Mouse (Mus musculus) cerebellum, postnatal 14 days (tissue): Measurements from ENCODE around the gene Fhl1.

Experiments used
- DNase-seq, 2 experiments: peaks; one replicate each; pipeline ENCODE4 v3.0.0; 2021; ENCODE audit warnings: mixed read lengths in 2 of 2

Gene Fhl1

DNA sequence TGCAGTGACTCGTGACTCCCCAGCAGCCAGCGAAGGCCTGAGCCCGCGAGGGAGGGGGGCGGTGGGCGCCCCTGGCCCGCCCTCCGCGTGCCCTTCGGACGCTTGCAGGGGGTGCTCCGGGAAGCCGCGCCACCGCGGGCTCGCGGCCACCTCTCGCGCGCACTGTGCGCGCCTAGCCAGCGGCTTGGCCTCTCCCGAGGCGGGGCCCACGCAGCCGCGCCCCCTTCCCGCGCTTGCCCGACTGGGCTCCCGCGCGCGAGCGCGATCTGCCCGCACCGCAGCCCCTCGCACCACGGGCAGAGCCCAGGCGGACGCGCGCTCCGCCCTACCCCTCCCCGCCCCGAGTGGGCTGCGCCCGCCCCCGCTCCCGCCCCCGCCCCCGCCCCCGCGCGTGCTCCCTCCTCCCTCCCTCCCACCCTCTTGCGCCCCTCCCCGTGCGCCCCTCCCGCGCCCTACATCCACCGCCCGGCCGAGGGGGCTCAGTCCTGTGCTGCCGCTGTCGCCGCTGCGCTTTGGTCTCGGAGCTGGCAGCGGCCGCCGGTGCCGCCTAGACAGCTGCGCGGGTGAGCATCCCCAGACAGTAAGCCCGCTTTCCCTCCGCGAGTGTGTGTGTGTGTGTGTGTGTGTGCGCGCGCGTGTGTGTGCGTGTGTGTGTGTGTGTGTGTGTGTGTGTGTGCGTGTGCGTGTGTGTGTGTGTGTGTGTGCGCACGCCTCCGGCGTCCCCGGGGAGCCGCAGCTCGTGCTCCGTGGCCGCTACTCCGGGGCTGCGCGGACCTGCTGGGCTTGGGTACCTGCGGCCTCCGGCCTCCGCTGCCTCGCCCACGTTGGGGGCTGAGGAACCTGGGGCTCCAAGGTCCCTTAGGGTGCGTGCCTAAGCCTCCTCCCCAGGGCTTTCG is at the start of gene Fhl1:
Fhl1 (plus strand) TSS at position 482 of the 896 bp plus-strand sequence.
- DNase-seq, result peak; percentile 65 to 68

DNA sequence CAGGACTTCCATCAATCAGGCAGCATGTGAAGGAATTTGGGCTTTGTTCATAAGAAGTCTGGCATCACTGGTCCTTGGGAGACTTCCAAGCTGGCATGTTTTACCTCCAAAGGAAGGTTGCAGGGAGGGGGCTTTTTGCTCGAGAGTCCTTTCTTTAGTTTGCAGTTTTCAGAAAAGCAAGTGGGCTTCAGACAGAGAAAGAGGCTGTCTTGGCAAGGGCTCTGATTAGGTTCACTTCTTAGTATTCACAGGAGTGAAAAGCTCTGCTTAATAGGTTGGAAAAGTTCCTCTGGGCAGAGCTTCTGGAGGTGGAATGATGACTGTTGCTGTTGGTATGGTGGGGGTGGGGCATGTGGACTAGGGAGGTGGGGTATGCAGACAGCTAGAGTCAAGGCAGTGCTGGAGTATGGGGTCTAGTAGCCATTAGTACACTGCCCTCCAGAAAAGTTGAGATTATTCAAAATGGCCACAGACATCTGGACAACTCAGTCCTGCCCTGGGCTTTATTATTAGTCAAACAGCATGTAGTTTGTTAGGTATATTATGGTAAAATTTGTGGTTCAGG is 49.3 kb upstream of the Fhl1 start:
- no peak for DNase-seq

DNA sequence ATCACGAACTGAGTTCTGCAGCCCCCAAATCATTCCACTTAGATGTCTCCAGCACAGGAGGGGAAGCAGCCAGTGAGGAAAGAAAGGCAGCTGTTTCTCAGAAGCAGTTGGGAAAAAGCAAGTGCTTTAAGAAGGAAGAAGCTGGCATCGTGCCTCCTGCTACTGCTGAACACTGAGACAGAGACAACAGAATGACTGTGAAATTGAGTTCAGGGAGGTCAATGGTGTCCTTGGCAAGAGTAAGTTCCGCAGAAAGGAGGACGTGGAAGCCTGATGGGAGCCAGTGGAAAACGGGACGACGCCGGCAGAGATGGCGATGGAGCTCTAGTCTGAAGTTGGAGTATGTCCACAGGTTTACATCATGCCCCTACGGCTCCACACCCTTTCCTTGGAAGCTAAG is 48.1 kb upstream of the Fhl1 start:
- DNase-seq, result no peak

DNA sequence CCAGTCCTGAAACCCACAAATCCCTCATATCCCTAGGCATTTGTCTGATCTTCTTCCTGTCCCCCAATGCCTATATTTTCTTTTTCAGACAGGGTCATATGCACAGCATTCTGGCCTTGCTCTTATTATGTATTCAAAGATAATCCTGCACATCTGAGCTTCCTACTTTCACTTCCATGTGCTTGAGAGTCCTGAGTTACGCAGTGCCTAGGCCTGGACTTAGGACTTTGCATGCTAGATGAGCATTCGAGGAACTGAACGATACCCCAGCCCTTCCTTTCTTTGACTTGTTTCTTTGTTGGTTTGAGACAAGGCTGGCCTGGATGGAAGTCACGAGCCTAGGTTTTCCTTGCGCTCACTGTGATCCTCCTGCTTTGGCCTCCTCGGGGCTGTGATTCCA is 39.0 kb upstream of the Fhl1 start:
- DNase-seq, result no peak

DNA sequence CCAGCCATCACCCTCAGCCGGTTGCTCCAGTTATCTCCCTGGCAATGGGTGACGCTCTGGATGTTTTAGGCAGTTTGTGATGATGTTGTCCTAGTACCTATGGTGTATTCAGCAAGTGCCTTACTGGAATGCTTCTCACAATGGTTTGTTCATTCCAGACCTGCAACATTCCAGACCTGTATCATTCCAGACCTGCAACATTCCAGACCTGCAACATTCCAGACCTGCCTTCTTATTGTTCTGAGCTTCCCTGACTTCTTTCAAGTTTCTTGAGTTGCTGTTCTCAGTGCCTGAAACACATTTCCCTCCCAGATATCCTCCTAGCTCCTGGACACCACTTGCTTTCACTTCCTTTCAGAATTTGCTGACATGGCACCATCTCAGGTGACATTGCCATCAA is 37.0 kb upstream of the Fhl1 start:
- no peak for DNase-seq

DNA sequence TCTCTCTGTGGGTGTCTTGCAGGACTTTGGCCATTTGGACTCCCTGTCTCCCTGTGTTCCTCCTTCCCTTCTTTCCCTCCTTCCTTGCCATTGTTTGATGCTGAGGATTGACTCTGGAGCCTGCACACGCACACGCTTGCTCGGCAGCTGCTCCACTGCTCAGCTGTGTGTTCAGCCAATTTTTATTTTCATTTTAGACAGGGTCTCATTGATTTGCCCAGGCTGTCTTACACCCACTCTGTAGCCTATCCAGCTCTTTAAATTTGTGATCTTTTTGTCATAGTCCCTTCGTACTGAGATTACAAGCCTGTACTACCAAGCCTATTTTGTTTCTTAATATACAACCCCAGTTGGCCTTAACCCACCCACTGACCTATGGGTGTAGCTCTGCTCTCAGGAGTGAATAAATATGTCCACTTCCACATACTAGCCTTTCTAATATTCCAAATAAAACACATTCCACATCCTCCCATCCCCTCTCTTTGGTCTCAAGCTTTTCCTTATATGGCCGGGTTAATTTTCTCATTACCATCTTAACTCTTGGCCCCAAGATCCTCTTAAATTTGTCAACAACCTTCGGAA is 34.3 kb upstream of the Fhl1 start:
- DNase-seq, result no peak

DNA sequence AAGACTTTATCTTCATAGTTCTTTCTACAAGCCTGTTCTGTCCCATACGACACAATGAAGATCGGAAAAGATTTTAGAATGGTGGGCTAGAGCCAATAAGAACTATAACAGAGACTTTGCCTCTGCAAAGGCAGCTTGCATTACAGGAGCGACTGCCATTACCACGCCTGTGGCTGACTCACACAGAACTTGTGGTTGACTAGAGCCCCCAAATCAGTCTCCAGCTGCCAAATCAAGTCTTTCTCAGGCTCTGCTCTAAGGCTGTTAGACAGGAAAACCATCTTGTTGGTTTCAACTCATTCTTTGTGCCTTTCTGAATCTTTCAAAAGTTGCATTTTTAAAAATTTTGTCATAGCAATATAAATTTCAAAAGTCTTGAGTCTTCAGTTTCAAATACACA is 33.7 kb upstream of the Fhl1 start:
- DNase-seq, result no peak

DNA sequence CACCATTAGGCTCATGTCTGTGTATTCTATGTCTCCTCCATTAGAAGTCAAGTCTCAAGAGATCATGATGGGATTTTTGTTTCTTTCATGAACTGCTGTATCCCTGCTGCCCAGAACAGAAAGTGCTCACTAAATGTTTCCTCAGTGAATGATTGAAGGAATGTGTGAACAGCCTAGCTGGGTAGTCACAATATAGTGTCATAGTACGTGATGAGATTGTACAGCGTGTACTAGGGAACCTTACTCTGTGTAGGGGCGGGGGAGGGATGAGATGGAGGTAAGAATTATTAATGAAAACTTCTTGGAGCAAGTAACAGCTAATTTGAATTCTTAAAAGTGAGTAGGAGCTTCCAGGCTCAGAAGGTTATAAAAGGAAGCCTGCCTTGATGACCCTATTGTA is 30.3 kb upstream of the Fhl1 start:
- no peak for DNase-seq

DNA sequence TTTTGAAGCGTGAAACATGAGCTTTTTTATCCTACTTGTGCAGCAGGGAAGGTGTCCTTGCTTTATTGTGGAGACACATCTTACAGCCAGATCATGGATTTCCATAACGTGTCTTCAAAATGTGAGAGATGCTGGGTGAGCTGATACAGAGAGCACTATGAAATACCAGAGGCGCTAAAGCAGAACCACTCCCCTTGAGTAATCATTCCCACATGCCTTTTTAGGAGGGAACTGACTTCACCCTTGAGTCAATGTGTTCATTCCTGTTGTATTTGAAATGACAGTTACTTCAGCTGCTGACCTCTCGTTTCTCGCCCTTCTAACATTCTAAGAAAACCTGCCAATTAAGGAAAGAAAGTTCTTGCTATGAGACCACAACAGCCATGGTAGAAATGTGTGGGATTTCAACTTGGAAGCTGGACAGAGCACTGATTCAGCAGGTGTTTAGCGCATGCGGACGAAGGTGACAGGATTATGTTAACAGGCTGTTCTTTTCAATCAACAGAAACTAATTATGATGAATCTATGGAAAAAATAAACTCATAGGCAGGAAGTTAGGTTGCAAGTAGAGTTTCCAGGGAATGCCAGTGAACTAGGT is 27.5 kb upstream of the Fhl1 start:
- DNase-seq, result no peak

DNA sequence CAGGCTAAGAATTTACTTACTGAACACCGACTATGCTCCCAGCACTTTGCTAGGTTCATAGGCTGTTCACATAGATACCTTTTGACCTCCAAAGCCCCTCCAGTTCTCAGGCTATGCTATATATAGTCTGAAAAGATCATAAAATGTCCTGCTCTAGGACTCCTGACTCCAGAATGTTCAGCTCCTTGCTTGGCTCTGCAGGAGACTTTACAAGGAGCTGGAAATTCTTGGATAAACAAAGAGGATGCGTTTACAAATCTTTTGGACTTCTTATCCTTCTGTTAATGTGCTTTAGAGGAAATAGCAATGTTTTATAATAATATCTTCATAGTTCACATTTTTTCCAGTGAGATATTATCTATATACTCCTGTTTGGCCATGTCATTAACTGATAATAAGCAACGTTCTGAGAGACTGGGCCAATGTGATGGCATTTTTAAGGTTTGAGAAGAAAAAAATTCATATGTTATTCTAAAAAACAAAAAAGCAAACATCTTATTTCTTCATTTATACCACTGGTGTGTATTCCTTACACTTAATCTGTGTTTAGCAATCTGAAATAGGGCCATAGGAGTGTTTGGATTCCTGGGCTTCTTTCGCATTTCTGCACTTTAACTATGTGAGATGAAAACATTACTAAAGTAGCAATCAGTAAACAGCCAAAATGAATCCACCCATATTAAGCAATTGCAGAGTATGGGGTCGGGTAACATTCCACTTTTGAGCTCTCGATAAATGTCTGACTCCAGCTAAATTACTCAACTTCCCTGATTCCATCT is 22.8 kb upstream of the Fhl1 start:
- DNase-seq, result no peak

DNA sequence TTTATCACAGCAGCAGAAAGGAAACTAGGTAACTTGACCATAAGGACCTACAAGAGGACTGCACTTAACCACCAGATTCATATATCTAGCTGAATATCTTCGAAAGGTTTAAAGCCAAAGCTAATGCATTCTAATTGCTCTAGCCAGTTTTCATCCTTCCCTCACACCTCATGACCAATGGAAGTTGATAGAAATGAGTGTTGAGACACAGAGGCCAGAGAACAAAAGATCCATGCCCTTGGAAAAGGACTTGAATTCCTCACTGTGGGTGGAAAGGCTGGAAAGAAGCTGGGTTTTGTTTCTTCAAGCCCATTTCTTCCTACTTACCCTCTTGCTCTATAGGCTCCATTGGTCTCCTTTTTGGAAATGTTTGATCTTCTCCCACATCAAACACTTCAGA is 21.1 kb upstream of the Fhl1 start:
- no peak for DNase-seq

DNA sequence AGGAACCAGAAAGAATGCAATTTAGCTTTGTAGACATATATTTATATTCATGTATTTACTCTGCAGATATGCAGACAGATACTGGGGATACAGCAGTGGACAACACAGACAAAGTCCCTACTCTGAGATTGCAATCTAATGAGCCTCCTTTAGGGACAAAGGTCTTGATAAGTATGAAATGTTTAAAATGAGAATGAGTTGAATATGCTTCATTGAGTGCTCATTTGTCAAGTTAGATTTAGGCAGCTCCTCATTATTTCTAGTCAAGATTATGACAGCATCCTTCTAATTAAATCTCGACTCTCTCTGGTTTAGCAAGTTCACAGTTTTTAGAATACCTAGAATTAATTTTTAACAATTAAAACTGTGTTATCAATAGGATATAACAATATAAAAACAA is 18.9 kb upstream of the Fhl1 start:
- DNase-seq, result no peak

DNA sequence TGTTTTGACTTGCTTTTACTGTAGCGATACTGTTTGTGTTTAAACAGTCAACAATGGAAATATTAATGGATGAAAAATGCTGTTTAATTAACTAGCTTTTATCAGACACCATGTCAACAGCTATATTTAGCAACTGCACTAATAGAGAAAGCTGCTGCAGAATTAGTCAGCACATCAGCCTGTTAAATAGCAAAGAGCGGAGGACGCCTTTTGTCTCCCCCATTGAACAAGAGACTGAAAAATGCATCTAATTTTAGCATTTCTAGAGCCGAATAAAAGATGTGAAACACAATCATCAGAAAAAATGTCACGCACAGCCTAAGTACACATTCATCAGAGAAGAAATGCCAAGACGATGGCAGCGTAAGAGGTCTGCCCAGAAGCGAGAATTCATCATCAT is 9.0 kb upstream of the Fhl1 start:
- no peak for DNase-seq

DNA sequence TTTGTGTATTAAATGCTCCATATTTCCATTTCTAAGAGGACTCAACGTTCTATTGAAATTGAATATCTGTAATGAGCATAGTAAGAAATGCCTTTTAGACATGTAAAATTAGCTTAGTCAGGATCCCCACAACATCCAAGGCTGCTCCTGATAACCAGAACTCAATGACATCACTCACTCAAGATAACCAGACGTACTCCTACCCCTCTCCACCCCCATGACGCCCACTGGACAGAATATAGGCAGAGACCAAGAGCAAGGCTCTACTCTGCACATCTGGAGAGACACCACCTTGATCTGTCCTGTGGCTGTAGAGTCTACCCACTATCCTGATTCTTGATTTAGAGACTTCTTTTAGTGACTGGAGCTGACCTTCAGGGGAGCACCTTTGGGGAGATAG is 3.1 kb upstream of the Fhl1 start:
- DNase-seq, result no peak

DNA sequence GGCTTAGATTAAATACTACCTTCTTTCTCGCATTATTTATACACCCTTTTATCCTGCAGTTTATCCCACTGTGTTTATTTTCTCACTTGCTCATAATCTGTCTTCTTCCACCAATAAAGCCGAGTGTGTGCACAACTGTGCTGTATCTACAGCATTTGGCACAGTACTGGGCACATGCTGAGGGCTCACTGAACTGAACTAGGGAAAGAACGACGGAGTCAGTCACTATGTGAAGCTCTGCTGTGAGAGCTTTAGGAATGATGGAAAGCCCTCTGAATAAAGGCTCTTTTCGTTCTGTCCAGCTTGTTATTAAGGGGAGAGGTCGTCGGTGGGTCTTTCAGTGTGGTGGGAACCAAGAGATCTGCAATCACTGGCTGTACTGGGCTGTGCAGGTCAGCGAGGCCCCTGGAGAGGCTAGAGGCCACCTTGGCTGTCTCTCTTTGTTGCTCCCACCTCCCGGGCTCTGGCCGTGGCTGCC is 720 bp upstream of the Fhl1 start:
- DNase-seq, result peak; percentile 28 to 38

DNA sequence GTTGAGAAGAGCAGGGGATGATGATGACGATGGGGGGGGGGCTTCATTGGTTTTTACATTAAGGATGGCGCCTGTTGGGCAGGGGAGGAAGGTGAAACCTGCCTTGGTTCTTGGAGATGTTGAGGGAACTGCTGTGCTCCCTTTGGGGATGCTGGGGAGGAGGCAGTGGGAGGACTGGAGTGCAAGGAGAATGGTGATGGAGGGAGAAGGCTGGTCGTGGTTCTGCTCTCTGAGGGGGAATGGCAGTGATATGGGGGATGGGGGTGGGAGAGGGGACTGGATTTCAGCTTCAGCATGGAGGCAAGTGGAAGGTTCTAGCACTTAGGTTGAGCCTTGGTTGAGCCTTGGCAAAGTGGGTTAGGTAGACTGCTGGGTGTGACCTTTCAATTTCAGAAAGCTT is 814 bp downstream of the Fhl1 start:
- peak; percentile 10 to 15 for DNase-seq

DNA sequence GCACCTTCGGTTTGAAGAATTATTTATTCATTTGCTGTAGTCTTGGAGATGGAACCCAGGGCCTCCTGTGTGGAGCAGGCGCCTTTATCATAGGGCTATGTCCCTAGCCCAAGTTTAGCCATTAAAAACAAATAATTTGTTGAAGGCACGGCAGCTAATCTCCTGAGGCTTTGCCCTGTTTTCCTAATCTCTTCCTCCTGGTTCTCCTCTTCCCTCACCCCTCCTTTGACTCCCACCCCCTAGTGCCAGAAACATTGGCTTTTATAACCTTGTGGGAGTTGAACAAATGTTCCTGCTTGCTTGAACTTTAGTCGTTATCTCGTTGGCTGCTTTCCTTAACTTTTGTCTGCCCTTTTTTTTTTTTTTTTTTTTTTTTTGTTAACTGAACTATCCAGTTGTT is 2.8 kb downstream of the Fhl1 start:
- DNase-seq, result no peak

DNA sequence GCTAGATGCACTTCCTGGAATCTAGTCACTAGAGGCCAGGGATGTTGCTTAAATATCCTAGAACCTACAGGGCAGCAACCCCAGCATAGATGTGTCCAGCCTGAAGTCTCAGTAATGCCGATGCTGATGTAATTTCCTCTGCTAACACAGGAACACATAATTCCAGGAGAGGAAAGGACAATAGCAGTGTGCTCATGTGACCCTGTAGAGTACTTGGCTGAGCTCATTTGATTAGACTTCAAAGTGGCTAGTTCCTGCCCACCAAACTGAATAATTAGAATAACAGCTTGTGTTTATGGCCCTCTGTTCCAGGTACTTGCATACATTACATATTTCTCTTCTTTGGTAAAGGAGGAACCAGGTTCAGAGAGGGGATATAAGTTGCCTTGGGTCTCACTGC is 4.6 kb downstream of the Fhl1 start:
- DNase-seq, result no peak

DNA sequence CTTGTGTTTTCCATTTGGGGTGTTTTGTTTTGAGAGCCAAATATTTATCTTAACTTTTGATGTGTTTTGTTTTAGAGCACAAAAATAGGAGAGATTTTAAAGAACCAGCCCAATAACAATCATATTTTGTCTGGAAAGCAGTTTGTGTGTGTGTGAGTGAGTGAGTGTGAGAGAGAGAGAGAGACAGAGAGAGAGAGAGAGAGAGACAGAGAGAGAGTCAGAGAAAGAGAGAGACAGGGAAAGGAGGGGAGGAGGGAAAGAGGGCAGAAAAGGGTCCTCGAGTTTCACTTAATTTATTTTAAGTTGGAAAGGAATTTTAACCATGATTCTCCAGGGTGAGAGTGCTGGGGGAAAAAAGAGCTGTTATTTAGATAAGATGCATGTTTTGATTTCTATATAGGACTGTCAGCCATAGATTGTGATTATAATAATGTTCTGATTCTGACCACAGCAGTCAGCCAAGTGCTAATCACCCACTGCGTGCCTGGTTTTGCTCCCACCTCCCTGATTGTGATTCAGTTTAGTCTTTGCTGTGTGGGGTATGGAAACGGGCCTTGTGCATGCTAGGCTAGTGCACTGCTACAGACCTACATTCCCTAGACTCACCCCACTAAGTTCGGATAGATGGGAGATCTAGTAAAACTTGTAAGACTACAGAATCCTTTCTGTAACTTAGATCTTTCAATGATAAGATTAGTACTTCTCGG is 6.4 kb downstream of the Fhl1 start:
- no peak for DNase-seq

DNA sequence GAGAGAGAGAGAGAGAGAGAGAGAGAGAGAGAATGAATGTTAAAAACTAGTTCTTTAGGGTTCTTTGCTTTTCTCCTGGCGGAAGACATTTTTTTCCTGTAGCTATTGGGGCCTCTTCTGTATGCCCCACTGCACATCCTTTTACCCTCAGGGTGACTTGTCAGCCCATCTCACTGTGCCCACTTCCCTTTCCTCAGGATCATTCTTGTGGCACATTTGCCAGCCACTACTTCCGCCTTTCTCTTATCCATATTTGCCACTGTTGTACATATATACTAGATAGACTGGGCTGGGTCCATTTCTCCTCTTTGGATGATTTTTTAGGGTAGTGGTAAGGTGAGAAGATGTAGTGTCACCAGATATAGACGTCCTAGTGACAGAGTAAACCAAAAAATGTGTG is 9.8 kb downstream of the Fhl1 start:
- DNase-seq, result no peak

DNA sequence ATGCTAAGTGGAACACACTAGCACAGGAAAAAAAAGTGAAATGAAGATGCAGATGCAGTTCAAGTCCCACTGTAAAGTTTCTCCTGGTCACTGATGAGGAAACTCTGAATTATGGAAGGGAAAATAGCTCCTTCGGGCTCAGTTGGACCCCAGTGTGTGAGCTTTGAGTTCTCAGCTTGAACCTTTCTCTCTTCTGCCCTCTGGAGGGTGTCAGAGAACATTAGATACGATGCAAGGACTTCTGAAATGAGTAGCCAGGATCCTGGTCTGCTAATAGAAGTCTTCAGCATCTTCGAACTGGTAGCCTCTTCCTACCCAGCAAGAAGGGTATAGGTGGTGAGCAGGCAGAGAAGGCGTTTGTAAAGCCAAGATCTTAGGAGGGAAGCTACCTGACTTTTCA is 19.9 kb downstream of the Fhl1 start:
- no peak for DNase-seq

DNA sequence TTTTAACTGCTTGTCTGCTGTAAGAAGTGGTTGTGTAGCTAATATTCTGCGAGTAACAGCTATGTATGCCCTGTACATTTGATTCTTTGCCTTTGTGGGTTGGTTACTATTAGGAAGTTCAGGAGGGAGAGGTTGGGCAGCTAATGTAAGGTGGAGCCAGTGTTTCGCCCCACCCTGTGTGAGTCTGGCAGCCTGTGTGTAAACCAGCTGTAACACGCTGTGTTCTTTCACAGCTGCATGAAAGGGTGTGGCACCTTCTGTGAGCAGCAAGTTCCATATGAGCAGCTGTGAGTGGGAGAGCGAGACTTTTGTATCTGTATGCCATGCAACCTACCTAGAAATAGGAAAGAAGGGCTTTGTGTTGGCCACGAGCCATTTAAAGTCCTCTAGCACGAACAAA is 20.6 kb downstream of the Fhl1 start:
- DNase-seq, result no peak
